Mouse (Mus musculus) adrenal gland, postnatal 14 days (tissue): ENCODE results near the gene Lrp3. TPM values are rescaled to one million over a fixed set of nuclear protein-coding genes. Genes with fewer than 3 reads are reported as not detected.

ENCODE experiments used
- total RNA-seq: library from RNA; stranded (reverse); gene quantifications from 2 replicates; pipeline ENCODE4 v1.2.3, GENCODE M21; 2021

Lrp3 gene
- total RNA-seq, 1 experiment from 2014 or later: 18.3 TPM

Other genes starting within 250 kb of the Lrp3 start
- 52.4 and 53.7 TPM in 2 replicates for gene Cebpg, start 158.9 kb downstream of the Lrp3 start, total RNA-seq
- 178 and 183 TPM in 2 replicates for gene Cebpa, start 96.2 kb downstream of the Lrp3 start, total RNA-seq
- gene Slc7a10, start 29.1 kb downstream of the Lrp3 start, total RNA-seq: 1.5 and 3.6 TPM in 2 replicates
- 14.0 and 17.1 TPM in 2 replicates for gene Gpatch1, start 102.9 kb upstream of the Lrp3 start, total RNA-seq
- gene Rhpn2, start 118.7 kb upstream of the Lrp3 start, total RNA-seq: 2.8 and 4.7 TPM in 2 replicates
- gene Faap24, start 181.3 kb upstream of the Lrp3 start, total RNA-seq: 5.6 and 8.4 TPM in 2 replicates
- gene Cep89, start 181.5 kb upstream of the Lrp3 start, total RNA-seq: 16.9 and 18.4 TPM in 2 replicates
- gene Slc7a9, start 233.3 kb upstream of the Lrp3 start, total RNA-seq: not detected in 2 replicates